Mouse (Mus musculus): ENCODE measurements around the gene Eya2.

Eya2 gene

DNA sequence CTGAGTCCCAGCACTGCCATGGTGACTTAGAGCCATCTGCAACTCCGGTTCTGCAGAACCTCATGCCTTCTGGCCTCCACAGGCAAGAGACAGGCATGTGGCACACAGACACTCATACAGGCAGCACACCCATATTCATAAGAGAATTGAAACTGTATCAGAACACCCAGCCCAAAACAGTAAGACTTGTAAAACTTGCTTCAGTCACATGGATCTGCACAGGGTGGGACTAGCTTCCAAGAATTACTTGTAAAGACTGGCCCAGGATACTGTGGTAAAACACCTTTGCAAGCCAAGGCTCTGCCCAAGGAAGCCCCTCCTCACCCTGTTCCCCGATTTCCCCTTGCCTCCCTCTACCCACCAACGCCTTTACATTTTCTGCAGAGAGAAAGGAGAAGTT, 225.2 kb downstream of the Eya2 start:
- no peak for DNase-seq (ENCODE audit: low spot score)

- no peak for DNase-seq (ENCODE audit: low spot score)
Measured at GRCm38 (mm10) chr2:165820504-165821095, 225.8 kb downstream of the Eya2 start.
